Mouse (Mus musculus) liver, embryonic 12.5 days (tissue): ENCODE results near the gene Tulp3. TPM values are rescaled to one million over a fixed set of nuclear protein-coding genes. Genes with fewer than 3 reads are reported as not detected.
A peak's percentile ranks its signal among the peaks of the same experiment; 100 is the strongest.

Source experiments
- ATAC-seq: fragments of 200-750 bp; cut with Nextera tagmentation; 2 replicates; pipeline ENCODE4 v1.8.0; 2017; ENCODE audit warnings: moderate number of reproducible peaks, mild to moderate bottlenecking, moderate library complexity
- H3K27ac ChIP-seq: fragments of 300-500 bp; sonication (generic); 2 replicates; pipeline ENCODE4 v1.5.1; 2016; ENCODE audit warnings: mild to moderate bottlenecking
- H3K27me3 ChIP-seq: fragments of 300-500 bp; sonication (generic); replicated peaks from 2 replicates; pipeline ENCODE4 v1.6.1; 2016; ENCODE audit warnings: mild to moderate bottlenecking, moderate library complexity
- H3K36me3 ChIP-seq: fragments of 300-500 bp; sonication (generic); 2 replicates; pipeline ENCODE4 v1.6.1; 2016; ENCODE audit warnings: mild to moderate bottlenecking, moderate library complexity
- H3K4me1 ChIP-seq: fragments of 300-500 bp; sonication (generic); 2 replicates; pipeline ENCODE4 v1.6.1; 2016
- H3K4me2 ChIP-seq: fragments of 300-500 bp; sonication (generic); 2 replicates; pipeline ENCODE4 v1.6.1; 2016; ENCODE audit warnings: mild to moderate bottlenecking, moderate library complexity
- H3K4me3 ChIP-seq: fragments of 300-500 bp; sonication (generic); 2 replicates; pipeline ENCODE4 v1.5.1; 2016; ENCODE audit warnings: mild to moderate bottlenecking, moderate library complexity
- H3K9ac ChIP-seq: fragments of 300-500 bp; sonication (generic); 2 replicates; pipeline ENCODE4 v1.6.1; 2016; ENCODE audit warnings: mild to moderate bottlenecking, moderate library complexity
- H3K9me3 ChIP-seq: fragments of 300-500 bp; sonication (generic); replicated peaks from 2 replicates; pipeline ENCODE4 v1.6.1; 2016; ENCODE audit warnings: mild to moderate bottlenecking, moderate library complexity
- WGBS: fragments of 180-500 bp; shearing (Covaris S2); methylation state at CpG from one replicate; pipeline ENCODE4 v1.1.7; 2016; ENCODE audit not compliant: insufficient replicate concordance; 5-methylcytosine and 5-hydroxymethylcytosine counted together
- polyA plus RNA-seq: library from polyadenylated mRNA; unstranded; fragments of >200 nt; fragmentation: Nextera tagmentation; extraction: Ambion mirVana; gene quantifications from 2 replicates; pipeline ENCODE4 v1.2.1, GENCODE M21; 2016

The Tulp3 gene
- polyA plus RNA-seq, 1 experiment from 2014 or later, result 4.8 TPM

GRCm38 (mm10) chr6:128379636-128380035, 24.0 kb upstream of the Tulp3 start:
- H3K36me3 ChIP-seq, result peaks cover 16% of the 10 kb centered on the region
- no peaks in the 10 kb centered on the region for H3K9me3 ChIP-seq
- no peak overlapping the region for H3K4me3 ChIP-seq
- no peak overlapping the region for H3K9ac ChIP-seq
- 64% methylated on average over 16 of the region's 16 CpGs for WGBS
- no peak overlapping the region for H3K4me2 ChIP-seq
- no peaks in the 10 kb centered on the region for H3K4me1 ChIP-seq
- H3K27me3 ChIP-seq, result no peaks in the 10 kb centered on the region
- no peak overlapping the region for H3K27ac ChIP-seq
- no peak for ATAC-seq

GRCm38 (mm10) chr6:128376371-128377085, 20.9 kb upstream of the Tulp3 start:
- 80% methylated on average over 17 of the region's 17 CpGs for WGBS
- H3K27ac ChIP-seq, result no peak overlapping the region
- no peak overlapping the region for H3K4me2 ChIP-seq
- no peaks in the 10 kb centered on the region for H3K4me1 ChIP-seq
- H3K9ac ChIP-seq, result no peak overlapping the region
- H3K27me3 ChIP-seq, result no peaks in the 10 kb centered on the region
- H3K4me3 ChIP-seq, result no peak overlapping the region
- H3K9me3 ChIP-seq, result no peaks in the 10 kb centered on the region
- no peak for ATAC-seq
- H3K36me3 ChIP-seq, result peaks cover 47% of the 10 kb centered on the region

- H3K36me3 ChIP-seq, result peaks cover 60% of the 10 kb centered on the region
- no peak within 1 kb of the TSS for H3K4me2 ChIP-seq
- no peaks in the 10 kb centered on the region for H3K9me3 ChIP-seq
- no peak within 1 kb of the TSS for H3K9ac ChIP-seq
- 71% methylated on average over 6 of the region's 6 CpGs for WGBS
- no peak within 1 kb of the TSS for H3K4me3 ChIP-seq
- no peaks in the 10 kb centered on the region for H3K27me3 ChIP-seq
- no peaks in the 10 kb centered on the region for H3K4me1 ChIP-seq
- no peak for ATAC-seq
- no peak within 1 kb of the TSS for H3K27ac ChIP-seq
Observed at GRCm38 (mm10) chr6:128375192-128375591, 19.5 kb upstream of the Tulp3 start, which contains the start of the genes Tex52 and Gm44596. TSS of gene Tex52 (plus strand) at chr6:128375456. TSS of gene Gm44596 (plus strand) at chr6:128375503.

GRCm38 (mm10) chr6:128370040-128370439, 14.4 kb upstream of the Tulp3 start:
- Histone ChIP-seq H3K4me3 (no peak overlapping the region), H3K9me3 (no peaks in the 10 kb centered on the region), H3K4me2 (no peak overlapping the region), H3K27ac (no peak overlapping the region), H3K27me3 (no peaks in the 10 kb centered on the region), H3K4me1 (peaks cover 8% of the 10 kb centered on the region), H3K9ac (no peak overlapping the region), H3K36me3 (peaks cover 99% of the 10 kb centered on the region)
- peak; percentile 9; the same call in 1 of the 2 replicates for ATAC-seq
- WGBS, result 87% methylated on average over 5 of the region's 5 CpGs

GRCm38 (mm10) chr6:128366466-128366865, 10.8 kb upstream of the Tulp3 start:
- Histone ChIP-seq H3K36me3 (peaks cover 66% of the 10 kb centered on the region), H3K9me3 (no peaks in the 10 kb centered on the region), H3K9ac (no peak overlapping the region), H3K4me3 (no peak overlapping the region), H3K4me1 (peaks cover 30% of the 10 kb centered on the region), H3K27ac (no peak overlapping the region), H3K4me2 (no peak overlapping the region), H3K27me3 (no peaks in the 10 kb centered on the region)
- ATAC-seq, result no peak
- 86% methylated on average over 5 of the region's 5 CpGs for WGBS

- Histone ChIP-seq H3K36me3 (peaks cover 57% of the 10 kb centered on the region), H3K9ac (no peak overlapping the region), H3K27ac (no peak overlapping the region), H3K9me3 (no peaks in the 10 kb centered on the region), H3K4me3 (0 out of 2 replicates have a peak overlapping the region, but pooled peaks have one; percentile 99), H3K27me3 (no peaks in the 10 kb centered on the region), H3K4me2 (peak overlapping the region; percentile 85), H3K4me1 (peaks cover 47% of the 10 kb centered on the region)
- no peak for ATAC-seq
- WGBS, result 81% methylated on average over 6 of the region's 6 CpGs
Observed at GRCm38 (mm10) chr6:128364721-128365120, 9.1 kb upstream of the Tulp3 start.

- H3K4me1 ChIP-seq, result peaks cover 50% of the 10 kb centered on the region
- H3K9ac ChIP-seq, result peak overlapping the region; percentile 97
- H3K9me3 ChIP-seq, result no peaks in the 10 kb centered on the region
- 1% methylated on average over 46 of the region's 46 CpGs for WGBS
- peak overlapping the region; percentile 94 for H3K27ac ChIP-seq
- H3K27me3 ChIP-seq, result no peaks in the 10 kb centered on the region
- H3K36me3 ChIP-seq, result peaks cover 53% of the 10 kb centered on the region
- peak overlapping the region; percentile 85 for H3K4me2 ChIP-seq
- peak overlapping the region; percentile 99 for H3K4me3 ChIP-seq
- peak; percentile 52 for ATAC-seq
Observed at GRCm38 (mm10) chr6:128363007-128363825, 7.6 kb upstream of the Tulp3 start.

GRCm38 (mm10) chr6:128362381-128363006, 6.8 kb upstream of the Tulp3 start, which contains the start of the genes Rhno1 and Foxm1:
TSS of gene Rhno1 (minus strand) at chr6:128362911.
TSS of gene Foxm1 (plus strand) at chr6:128362967.
- ATAC-seq, result peak; percentile 90
- Histone ChIP-seq H3K36me3 (peaks cover 53% of the 10 kb centered on the region), H3K9ac (peak within 1 kb of the TSS; percentile 97), H3K27ac (peak within 1 kb of the TSS; percentile 94), H3K9me3 (no peaks in the 10 kb centered on the region), H3K4me1 (peaks cover 50% of the 10 kb centered on the region), H3K4me3 (peak within 1 kb of the TSS; percentile 99), H3K27me3 (no peaks in the 10 kb centered on the region), H3K4me2 (peak within 1 kb of the TSS; percentile 85)
- under 1% methylated on average over 55 of the region's 76 CpGs for WGBS

- H3K4me2 ChIP-seq, result peak overlapping the region; percentile 85
- peak overlapping the region; percentile 99 for H3K4me3 ChIP-seq
- H3K27me3 ChIP-seq, result no peaks in the 10 kb centered on the region
- H3K27ac ChIP-seq, result peak overlapping the region; percentile 94
- H3K9me3 ChIP-seq, result no peaks in the 10 kb centered on the region
- peak overlapping the region; percentile 97 for H3K9ac ChIP-seq
- H3K36me3 ChIP-seq, result peaks cover 53% of the 10 kb centered on the region
- WGBS, result 14% methylated on average over 9 of the region's 9 CpGs
- ATAC-seq, result no peak
- H3K4me1 ChIP-seq, result peaks cover 53% of the 10 kb centered on the region
Observed at GRCm38 (mm10) chr6:128361901-128362300, 6.2 kb upstream of the Tulp3 start.

- Histone ChIP-seq H3K4me1 (peaks cover 58% of the 10 kb centered on the region), H3K36me3 (peaks cover 37% of the 10 kb centered on the region), H3K4me2 (no peak overlapping the region), H3K9ac (no peak overlapping the region), H3K4me3 (no peak overlapping the region), H3K27me3 (peaks cover 12% of the 10 kb centered on the region), H3K27ac (no peak overlapping the region), H3K9me3 (no peaks in the 10 kb centered on the region)
- ATAC-seq, result no peak
- WGBS, result 55% methylated on average over 2 of the region's 2 CpGs
Observed at GRCm38 (mm10) chr6:128358999-128359398, 3.3 kb upstream of the Tulp3 start.

- Histone ChIP-seq H3K36me3 (peaks cover 39% of the 10 kb centered on the region), H3K27ac (peak overlapping the region; percentile 55; the same call in 1 of the 2 replicates), H3K9me3 (no peaks in the 10 kb centered on the region), H3K27me3 (peaks cover 16% of the 10 kb centered on the region), H3K4me3 (peak overlapping the region; percentile 68), H3K9ac (peak overlapping the region; percentile 72), H3K4me2 (peak overlapping the region; percentile 93), H3K4me1 (peaks cover 34% of the 10 kb centered on the region)
- ATAC-seq, result peak; percentile 69
- WGBS, result under 1% methylated on average over 28 of the region's 28 CpGs
Observed at GRCm38 (mm10) chr6:128355201-128355681, 410 bp downstream of the Tulp3 start.
